Mouse (Mus musculus) urinary bladder, adult 2 months (tissue): Measurements from ENCODE around the gene Morc3. TPM values are rescaled to one million over a fixed set of nuclear protein-coding genes. Genes with fewer than 3 reads are reported as not detected.

Source experiments
- DNase-seq: peaks from one replicate; pipeline ENCODE4 v3.0.0; 2022; ENCODE audit warnings: low spot score
- polyA plus RNA-seq: library from polyadenylated mRNA; depleted of rRNA; stranded (reverse); fragments of >200 nt; gene quantifications from 2 replicates; pipeline ENCODE4 v1.2.3, GENCODE M21; 2012; rRNA removed

Morc3 gene
- polyA plus RNA-seq, 1 experiment, result 28.4 TPM

DNA sequence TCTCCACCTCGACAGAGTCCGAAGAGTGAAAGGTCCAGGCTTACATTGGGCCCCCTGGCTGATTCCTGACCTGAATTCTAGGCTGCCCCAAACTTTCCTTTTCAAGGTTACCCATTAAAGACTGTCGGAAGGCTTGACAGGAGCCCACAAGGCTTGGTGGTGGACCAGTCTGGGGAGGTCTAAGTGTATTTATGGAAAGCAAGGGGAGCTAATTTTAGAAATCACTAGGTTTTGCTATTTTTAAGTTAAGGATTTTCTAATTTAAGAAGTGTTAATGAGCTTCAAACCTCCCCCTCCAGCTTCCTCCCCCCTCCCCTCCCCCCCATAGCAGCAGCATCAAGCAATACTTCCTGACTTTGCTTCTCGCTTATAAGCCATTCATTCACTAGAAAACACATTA is 88.8 kb downstream of the Morc3 start:
- no peak for DNase-seq

DNA sequence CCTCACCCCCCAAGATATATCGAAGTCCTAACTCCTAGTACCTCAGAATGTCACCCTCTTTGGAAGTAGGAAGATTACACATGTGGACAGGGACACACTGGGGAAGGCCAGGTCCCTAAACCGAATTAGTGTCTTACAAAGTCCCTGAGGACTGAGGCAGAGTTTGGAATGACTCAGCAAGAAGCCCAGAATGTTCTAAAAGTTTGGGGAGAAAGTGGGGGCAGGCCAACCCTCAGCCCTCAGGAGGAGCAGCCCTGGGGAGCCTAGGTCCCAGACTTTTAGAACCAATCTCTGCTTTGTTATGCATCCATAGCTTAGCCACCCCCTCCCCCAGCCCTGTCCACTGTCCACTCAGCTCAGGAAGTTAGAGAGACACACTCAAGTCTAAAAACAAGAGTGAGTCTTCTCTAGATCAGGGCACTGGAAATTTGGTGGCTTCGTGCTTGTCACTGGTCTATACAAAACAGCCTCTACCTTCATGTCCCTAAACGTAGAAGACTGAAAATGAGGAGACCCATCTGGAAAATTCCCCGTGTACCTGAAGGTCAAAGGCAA is 91.0 kb downstream of the Morc3 start:
- DNase-seq, result no peak

- no peak for DNase-seq
These were observed 91.9 kb downstream of the Morc3 start for GRCm38 (mm10) chr16:93923788-93924187.

Other genes with a start within 250 kb of the Morc3 start
- gene Setd4, start 228.1 kb upstream of the Morc3 start, polyA plus RNA-seq, result 10.3 and 12.7 TPM in 2 replicates
- 98.0 and 118 TPM in 2 replicates for gene Cbr1, start 226.3 kb upstream of the Morc3 start, polyA plus RNA-seq
- gene Gm5678, start 204.0 kb upstream of the Morc3 start, polyA plus RNA-seq, result not detected in 2 replicates
- gene Cbr3, start 148.9 kb upstream of the Morc3 start, polyA plus RNA-seq, result 18.0 and 21.7 TPM in 2 replicates
- gene Dop1b, start 120.2 kb upstream of the Morc3 start, polyA plus RNA-seq, result 30.7 and 34.3 TPM in 2 replicates
- 2.8 and 3.2 TPM in 2 replicates for gene Chaf1b, start 51.8 kb downstream of the Morc3 start, polyA plus RNA-seq
- gene Cldn14, start 176.7 kb downstream of the Morc3 start, polyA plus RNA-seq, result not detected in 2 replicates